Mouse (Mus musculus): ENCODE measurements around the gene Prrt1. TPM values are rescaled to one million over a fixed set of nuclear protein-coding genes. Genes with fewer than 3 reads are reported as not detected.

Gene Prrt1
- total and polyA plus RNA-seq, 3 experiments = not detected

GRCm38 (mm10) chr17:34605609-34606008 lies 23.7 kb upstream of the Prrt1 start (continued):
- TF ChIP-seq MAFK (IDR thresholded peaks at IDR 0.05; ENCODE audit: insufficient replicate concordance, low read length) (no peak), TCF12 (IDR thresholded peaks at IDR 0.05; ENCODE audit: low read depth, low read length) (peak; percentile 83), ZC3H11A (IDR thresholded peaks at IDR 0.05; ENCODE audit: low read depth, low read length) (no peak), CHD2 (IDR thresholded peaks at IDR 0.05; ENCODE audit: low read length) (peak; percentile 60), RCOR1 (conservative IDR thresholded peaks at IDR 0.05; ENCODE audit: low read depth, low read length) (no peak; the same call in 1 of the 2 replicates), MAX (IDR thresholded peaks at IDR 0.05; ENCODE audit: low read length) (peak; percentile 56; the same call in 1 of the 2 replicates), SMC3 (IDR thresholded peaks at IDR 0.05; ENCODE audit: low read depth, low read length) (no peak), JUND (conservative IDR thresholded peaks at IDR 0.05; ENCODE audit: low read depth, low read length) (no peak), MYC (IDR thresholded peaks at IDR 0.05; ENCODE audit: low read depth, low read length) (no peak), E2F4 (IDR thresholded peaks at IDR 0.05; ENCODE audit: insufficient replicate concordance, low read depth, low read length) (no peak), MXI1 (IDR thresholded peaks at IDR 0.05; ENCODE audit: low read depth, low read length) (peak; percentile 58; the same call in 1 of the 2 replicates), USF2 (conservative IDR thresholded peaks at IDR 0.05; ENCODE audit: low read depth, low read length) (no peak), ZKSCAN1 (IDR thresholded peaks at IDR 0.05; ENCODE audit: borderline replicate concordance, low read depth, low read length) (no peak), USF1 (IDR thresholded peaks at IDR 0.05; ENCODE audit: low read depth, low read length) (no peak), POLR2AphosphoS2 (IDR thresholded peaks at IDR 0.05; ENCODE audit: low read depth, low read length) (no peak), NELFE (IDR thresholded peaks at IDR 0.05; ENCODE audit: low read depth, low read length) (peak; percentile 92)

DNA sequence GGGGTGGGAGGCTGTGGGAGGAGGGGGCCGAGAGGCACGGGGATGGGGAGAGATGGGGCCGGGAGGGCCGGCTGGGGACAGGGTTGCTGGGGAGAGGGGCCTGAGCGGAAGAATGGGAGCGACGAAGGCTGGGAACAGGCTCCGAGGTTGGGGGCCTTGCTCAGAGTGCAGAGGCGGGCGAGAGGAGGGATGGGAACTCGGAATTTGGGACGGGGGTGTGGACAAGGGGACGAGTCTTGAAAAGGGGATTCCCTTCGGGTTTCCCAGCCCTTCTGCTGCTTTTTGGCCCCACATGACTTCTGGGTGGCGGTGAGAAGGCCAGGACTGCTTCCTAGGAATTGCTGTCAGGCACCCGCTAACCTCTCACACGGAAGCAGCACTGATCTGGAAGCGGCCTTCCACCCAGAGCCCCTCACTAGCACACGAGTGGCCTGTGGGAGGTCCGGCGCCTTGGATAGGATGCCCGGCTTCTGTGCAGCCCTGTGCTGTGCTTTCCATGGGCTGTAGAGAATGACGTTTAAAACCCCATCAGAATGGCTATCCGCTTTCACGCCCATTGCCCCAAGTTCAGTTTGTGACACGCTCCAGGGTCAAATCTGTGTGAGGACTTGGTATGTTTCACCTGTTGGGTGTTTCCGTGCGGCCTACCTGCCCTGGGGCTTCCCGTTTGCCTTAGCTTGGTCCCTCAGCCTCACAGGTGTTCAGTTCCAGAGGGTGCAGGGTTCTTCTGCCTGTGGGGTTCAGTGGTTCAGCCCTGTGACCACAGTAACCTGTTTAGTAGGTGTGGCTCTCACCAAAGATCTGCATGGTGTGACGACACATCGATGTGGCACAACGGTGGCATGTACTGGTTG lies 22.9 kb upstream of the Prrt1 start:
- in situ Hi-C loops (cut with MboI; ENCODE audit: low pct_ligation_motif_present, low pct_unique_long_range_greater_than_20kb, low sequenced_read_pairs) (no loop called here), dilution Hi-C loops (cut with MboI; ENCODE audit: extremely low pct_ligation_motif_present, extremely low pct_unique_long_range_greater_than_20kb, low sequenced_read_pairs) (no loop called here)
- H3K79me2 ChIP-seq (replicated peaks; ENCODE audit: control insufficient read depth, extremely low read depth, insufficient read depth, poor library complexity, severe bottlenecking) = peaks cover 12% of the 10 kb centered on the region
- H3K9ac ChIP-seq (ENCODE audit: insufficient read depth, low read depth) = peak overlapping the region; percentile 97
- peak overlapping the region; percentile 66 for H3K27ac ChIP-seq (ENCODE audit: insufficient read depth, low read depth)
- H3K9me3 ChIP-seq (replicated peaks; ENCODE audit: low read length) = no peaks in the 10 kb centered on the region
- TF ChIP-seq MAFK (IDR thresholded peaks at IDR 0.05; ENCODE audit: insufficient replicate concordance, low read length) (no peak), CHD1 (IDR thresholded peaks at IDR 0.05; ENCODE audit: low read depth, low read length) (no peak), UBTF (IDR thresholded peaks at IDR 0.05; ENCODE audit: low read depth, low read length) (no peak), POLR2AphosphoS2 (IDR thresholded peaks at IDR 0.05; ENCODE audit: low read depth, low read length) (no peak), MXI1 (IDR thresholded peaks at IDR 0.05; ENCODE audit: low read depth, low read length) (0 out of 2 replicates have a peak, but pooled peaks have one; percentile 5), CTCF (conservative IDR thresholded peaks at IDR 0.05 in 1 of 2, IDR thresholded peaks at IDR 0.05 in 1 of 2; ENCODE audit: low read depth in 2 of 2, low read length in 2 of 2) (no peak), TCF12 (IDR thresholded peaks at IDR 0.05; ENCODE audit: low read depth, low read length) (no peak)
- peaks cover 12 to 39% of the 10 kb centered on the region in 2 experiments for H3K4me1 ChIP-seq (ENCODE audit: control insufficient read depth in 1 of 2, insufficient read depth in 2 of 2)
- peak overlapping the region; percentile 71 for H3K4me2 ChIP-seq (ENCODE audit: insufficient read depth, low read depth, poor library complexity, severe bottlenecking)
- peak overlapping the region; percentile 63 to 97 (median 82) for H3K4me3 ChIP-seq (replicated peaks in 1 of 3; ENCODE audit: low read depth in 2 of 3, low read length in 2 of 3, poor library complexity in 1 of 3)
- H3K27me3 ChIP-seq (replicated peaks) = no peaks in the 10 kb centered on the region
- peaks cover 19 to 48% of the 10 kb centered on the region in 2 experiments for H3K36me3 ChIP-seq (replicated peaks in 1 of 2; ENCODE audit: control insufficient read depth in 1 of 2, insufficient read depth in 1 of 2, low read length in 1 of 2)
- peak; percentile 20 for DNase-seq (ENCODE audit: extremely low read depth)
